Mouse (Mus musculus) heart, embryonic 15.5 days (tissue): Measurements from ENCODE around the gene Bnc2. TPM values are rescaled to one million over a fixed set of nuclear protein-coding genes. Genes with fewer than 3 reads are reported as not detected.

ENCODE experiments used
- ATAC-seq: fragments of 200-750 bp; cut with Nextera tagmentation; replicated peaks from 2 replicates; pipeline ENCODE4 v1.8.0; 2017; ENCODE audit warnings: low read depth, moderate TSS enrichment; ENCODE audit not compliant: insufficient number of reproducible peaks, insufficient read depth, low FRiP score
- H3K27ac ChIP-seq: fragments of 300-500 bp; sonication (generic); 2 replicates; pipeline ENCODE4 v1.5.1; 2015; ENCODE audit warnings: mild to moderate bottlenecking, inconsistent platforms
- H3K27me3 ChIP-seq: fragments of 300-500 bp; sonication (generic); 2 replicates; pipeline ENCODE4 v1.6.1; 2015; ENCODE audit warnings: inconsistent platforms
- H3K36me3 ChIP-seq: fragments of 300-500 bp; sonication (generic); 2 replicates; pipeline ENCODE4 v1.6.1; 2015; ENCODE audit warnings: mild to moderate bottlenecking, inconsistent platforms
- H3K4me1 ChIP-seq: fragments of 300-500 bp; sonication (generic); replicated peaks from 2 replicates; pipeline ENCODE4 v1.6.1; 2015; ENCODE audit warnings: inconsistent platforms
- H3K4me2 ChIP-seq: fragments of 300-500 bp; sonication (generic); 2 replicates; pipeline ENCODE4 v1.6.1; 2015; ENCODE audit warnings: inconsistent platforms, mild to moderate bottlenecking, moderate library complexity
- H3K4me3 ChIP-seq: fragments of 300-500 bp; sonication (generic); 2 replicates; pipeline ENCODE4 v1.5.1; 2015; ENCODE audit warnings: mild to moderate bottlenecking, inconsistent platforms
- H3K9ac ChIP-seq: fragments of 300-500 bp; sonication (generic); 2 replicates; pipeline ENCODE4 v1.6.1; 2015; ENCODE audit warnings: mild to moderate bottlenecking, inconsistent platforms
- H3K9me3 ChIP-seq: fragments of 300-500 bp; sonication (generic); replicated peaks from 2 replicates; pipeline ENCODE4 v1.6.1; 2016; ENCODE audit warnings: inconsistent platforms
- WGBS: fragments of 180-500 bp; shearing (Covaris S2); methylation state at CpG from one replicate; pipeline ENCODE4 v1.1.7; 2015; ENCODE audit warnings: mixed read lengths; 5-methylcytosine and 5-hydroxymethylcytosine counted together
- polyA plus RNA-seq: library from polyadenylated mRNA; unstranded; fragments of >200 nt; fragmentation: Nextera tagmentation; extraction: Ambion mirVana; gene quantifications from 2 replicates; pipeline ENCODE4 v1.2.1, GENCODE M21; 2015

Gene Bnc2
- polyA plus RNA-seq, 1 experiment from 2014 or later: 1.1 TPM

DNA sequence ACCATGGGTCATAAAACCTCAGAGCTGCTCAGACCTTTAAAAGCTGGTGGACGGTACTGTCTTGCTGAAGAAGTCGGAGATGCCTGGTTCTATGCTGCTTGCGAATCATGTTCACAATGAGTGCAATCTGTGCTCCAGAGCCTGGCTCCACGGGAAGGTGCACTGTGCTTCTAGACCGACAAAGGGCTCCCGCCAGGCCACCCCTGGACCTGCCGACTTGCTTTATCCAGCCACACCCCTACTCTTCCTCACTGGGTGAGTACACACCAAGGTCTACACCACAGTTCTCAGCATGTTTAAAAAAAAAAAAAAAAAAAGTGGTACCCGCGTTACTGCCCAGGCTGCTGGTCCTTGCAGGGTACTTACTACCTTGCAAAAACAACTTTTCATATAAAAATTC is 174.8 kb downstream of the Bnc2 start:
- H3K27ac ChIP-seq: no peak overlapping the region
- no peak overlapping the region for H3K4me3 ChIP-seq
- no peak overlapping the region for H3K4me2 ChIP-seq
- WGBS: 61% methylated on average over 9 of the region's 9 CpGs
- H3K9me3 ChIP-seq: no peaks in the 10 kb centered on the region
- H3K4me1 ChIP-seq: no peaks in the 10 kb centered on the region
- no peak overlapping the region for H3K9ac ChIP-seq
- H3K27me3 ChIP-seq: no peaks in the 10 kb centered on the region
- ATAC-seq: no peak
- H3K36me3 ChIP-seq: no peaks in the 10 kb centered on the region

- Histone ChIP-seq H3K4me2 (no peak overlapping the region), H3K4me3 (no peak overlapping the region), H3K9ac (no peak overlapping the region), H3K27ac (no peak overlapping the region), H3K36me3 (no peaks in the 10 kb centered on the region), H3K9me3 (no peaks in the 10 kb centered on the region), H3K27me3 (no peaks in the 10 kb centered on the region), H3K4me1 (no peaks in the 10 kb centered on the region)
- 87% methylated on average over 6 of the region's 6 CpGs for WGBS
- no peak for ATAC-seq
These were observed 176.6 kb downstream of the Bnc2 start for GRCm38 (mm10) chr4:84498469-84498868.

- H3K9me3 ChIP-seq: no peaks in the 10 kb centered on the region
- H3K27me3 ChIP-seq: no peaks in the 10 kb centered on the region
- H3K36me3 ChIP-seq: no peaks in the 10 kb centered on the region
- no peak overlapping the region for H3K4me3 ChIP-seq
- H3K4me2 ChIP-seq: no peak overlapping the region
- no peak for ATAC-seq
- H3K27ac ChIP-seq: no peak overlapping the region
- no peak overlapping the region for H3K9ac ChIP-seq
- 35% methylated on average over 5 of the region's 5 CpGs for WGBS
- H3K4me1 ChIP-seq: peaks cover 3% of the 10 kb centered on the region; the same call in 1 of the 2 replicates
These were observed 186.8 kb downstream of the Bnc2 start for GRCm38 (mm10) chr4:84488323-84488722.

- no peak overlapping the region for H3K4me3 ChIP-seq
- no peak overlapping the region for H3K9ac ChIP-seq
- no peaks in the 10 kb centered on the region for H3K36me3 ChIP-seq
- no peaks in the 10 kb centered on the region for H3K9me3 ChIP-seq
- WGBS: 68% methylated on average over 6 of the region's 6 CpGs
- H3K4me2 ChIP-seq: no peak overlapping the region
- no peak overlapping the region for H3K27ac ChIP-seq
- H3K27me3 ChIP-seq: no peaks in the 10 kb centered on the region
- ATAC-seq: no peak
- H3K4me1 ChIP-seq: no peaks in the 10 kb centered on the region
These were observed 192.4 kb downstream of the Bnc2 start for GRCm38 (mm10) chr4:84482680-84483079.

DNA sequence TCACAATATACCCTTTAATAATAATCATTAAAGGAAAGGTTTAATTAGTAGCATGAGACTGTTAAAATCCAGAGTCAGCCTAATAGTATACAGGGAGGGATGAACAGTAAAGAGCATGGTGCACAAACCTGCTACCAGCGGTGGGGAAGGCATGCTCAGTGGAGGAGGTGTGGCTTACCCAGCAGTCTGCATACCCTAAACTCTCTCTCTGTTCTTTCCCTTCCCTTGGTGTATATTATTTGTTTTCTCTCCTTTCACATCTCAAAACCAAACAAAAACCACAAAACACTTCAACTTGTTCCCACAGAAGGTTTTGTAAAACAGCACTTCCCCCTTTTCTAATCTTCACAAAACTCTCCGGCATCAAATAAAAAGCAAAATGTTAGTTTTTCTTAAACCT is 202.4 kb downstream of the Bnc2 start:
- 79% methylated on average over 2 of the region's 2 CpGs for WGBS
- Histone ChIP-seq H3K9me3 (no peaks in the 10 kb centered on the region), H3K27ac (no peak overlapping the region), H3K36me3 (no peaks in the 10 kb centered on the region), H3K4me3 (no peak overlapping the region), H3K9ac (no peak overlapping the region), H3K4me2 (no peak overlapping the region), H3K4me1 (no peaks in the 10 kb centered on the region), H3K27me3 (no peaks in the 10 kb centered on the region)
- no peak for ATAC-seq

- Histone ChIP-seq H3K4me1 (0 out of 2 replicates have a peak, but pooled peaks cover 3% of the 10 kb centered on the region), H3K27ac (no peak overlapping the region), H3K36me3 (no peaks in the 10 kb centered on the region), H3K4me3 (no peak overlapping the region), H3K4me2 (no peak overlapping the region), H3K9ac (no peak overlapping the region), H3K9me3 (no peaks in the 10 kb centered on the region), H3K27me3 (no peaks in the 10 kb centered on the region)
- ATAC-seq: no peak
- WGBS: 84% methylated on average over 6 of the region's 6 CpGs
These were observed 204.8 kb downstream of the Bnc2 start for GRCm38 (mm10) chr4:84470106-84470885.

- no peak overlapping the region for H3K9ac ChIP-seq
- no peaks in the 10 kb centered on the region for H3K27me3 ChIP-seq
- H3K4me3 ChIP-seq: no peak overlapping the region
- ATAC-seq: no peak
- WGBS: 77% methylated on average over 4 of the region's 4 CpGs
- H3K27ac ChIP-seq: no peak overlapping the region
- 0 out of 2 replicates have a peak, but pooled peaks cover 3% of the 10 kb centered on the region for H3K4me1 ChIP-seq
- no peaks in the 10 kb centered on the region for H3K9me3 ChIP-seq
- no peak overlapping the region for H3K4me2 ChIP-seq
- no peaks in the 10 kb centered on the region for H3K36me3 ChIP-seq
These were observed 205.7 kb downstream of the Bnc2 start for GRCm38 (mm10) chr4:84469400-84469799.

DNA sequence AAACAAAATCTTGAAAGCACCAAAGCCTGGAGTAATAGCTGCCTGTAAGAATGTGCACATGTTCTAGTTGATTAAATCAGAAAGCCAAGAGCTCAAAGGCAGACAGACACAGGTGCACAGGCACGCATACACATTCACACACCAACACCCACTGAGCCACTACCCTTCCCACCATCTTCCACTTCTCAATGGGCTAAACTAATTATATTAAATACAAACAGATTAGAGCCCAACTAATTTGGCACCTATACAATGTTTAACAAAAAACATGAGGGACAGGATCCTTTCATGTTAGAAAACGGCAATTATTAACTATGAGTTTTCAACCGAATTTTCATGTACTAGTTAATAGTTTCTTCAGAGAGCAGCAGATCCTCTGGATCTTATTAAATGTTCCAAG is 207.4 kb downstream of the Bnc2 start:
- no peaks in the 10 kb centered on the region for H3K27me3 ChIP-seq
- no peak overlapping the region for H3K27ac ChIP-seq
- no peak for ATAC-seq
- 87% methylated on average over 3 of the region's 3 CpGs for WGBS
- 0 out of 2 replicates have a peak, but pooled peaks cover 3% of the 10 kb centered on the region for H3K4me1 ChIP-seq
- H3K4me3 ChIP-seq: no peak overlapping the region
- H3K9me3 ChIP-seq: no peaks in the 10 kb centered on the region
- no peak overlapping the region for H3K4me2 ChIP-seq
- no peak overlapping the region for H3K9ac ChIP-seq
- no peaks in the 10 kb centered on the region for H3K36me3 ChIP-seq

DNA sequence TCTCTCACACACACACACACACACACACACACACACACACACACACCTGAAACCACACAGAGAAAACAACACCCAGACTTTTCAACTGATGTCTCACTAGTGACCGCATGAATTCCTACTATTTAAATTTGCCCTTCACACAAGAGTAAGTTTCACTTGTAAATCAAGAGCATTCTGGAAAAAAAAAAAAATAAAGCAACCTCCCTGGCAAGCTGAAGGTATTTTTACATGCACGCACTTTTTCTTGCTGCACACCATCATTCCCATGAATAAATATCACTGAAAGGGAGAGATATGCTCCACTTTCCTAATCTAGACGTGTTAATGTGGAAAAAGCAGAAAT is 216.9 kb downstream of the Bnc2 start:
- Histone ChIP-seq H3K4me1 (no peaks in the 10 kb centered on the region), H3K36me3 (no peaks in the 10 kb centered on the region), H3K4me2 (no peak overlapping the region), H3K9ac (no peak overlapping the region), H3K27me3 (no peaks in the 10 kb centered on the region), H3K9me3 (0 out of 2 replicates have a peak, but pooled peaks cover 3% of the 10 kb centered on the region), H3K4me3 (no peak overlapping the region), H3K27ac (no peak overlapping the region)
- no peak for ATAC-seq
- WGBS: 65% methylated on average over 3 of the region's 3 CpGs

GRCm38 (mm10) chr4:84457512-84458217 is 217.4 kb downstream of the Bnc2 start:
- Histone ChIP-seq H3K27ac (no peak overlapping the region), H3K9me3 (0 out of 2 replicates have a peak, but pooled peaks cover 3% of the 10 kb centered on the region), H3K27me3 (no peaks in the 10 kb centered on the region), H3K36me3 (no peaks in the 10 kb centered on the region), H3K4me2 (no peak overlapping the region), H3K4me3 (no peak overlapping the region), H3K4me1 (no peaks in the 10 kb centered on the region), H3K9ac (no peak overlapping the region)
- 67% methylated on average over 10 of the region's 10 CpGs for WGBS
- ATAC-seq: no peak

GRCm38 (mm10) chr4:84456853-84457249 is 218.2 kb downstream of the Bnc2 start:
- H3K4me3 ChIP-seq: no peak overlapping the region
- H3K9me3 ChIP-seq: no peaks in the 10 kb centered on the region
- no peak overlapping the region for H3K9ac ChIP-seq
- H3K27ac ChIP-seq: no peak overlapping the region
- no peaks in the 10 kb centered on the region for H3K4me1 ChIP-seq
- H3K36me3 ChIP-seq: no peaks in the 10 kb centered on the region
- WGBS: 90% methylated on average over 5 of the region's 5 CpGs
- no peaks in the 10 kb centered on the region for H3K27me3 ChIP-seq
- H3K4me2 ChIP-seq: no peak overlapping the region
- ATAC-seq: no peak
